In the genomic region with DNA sequence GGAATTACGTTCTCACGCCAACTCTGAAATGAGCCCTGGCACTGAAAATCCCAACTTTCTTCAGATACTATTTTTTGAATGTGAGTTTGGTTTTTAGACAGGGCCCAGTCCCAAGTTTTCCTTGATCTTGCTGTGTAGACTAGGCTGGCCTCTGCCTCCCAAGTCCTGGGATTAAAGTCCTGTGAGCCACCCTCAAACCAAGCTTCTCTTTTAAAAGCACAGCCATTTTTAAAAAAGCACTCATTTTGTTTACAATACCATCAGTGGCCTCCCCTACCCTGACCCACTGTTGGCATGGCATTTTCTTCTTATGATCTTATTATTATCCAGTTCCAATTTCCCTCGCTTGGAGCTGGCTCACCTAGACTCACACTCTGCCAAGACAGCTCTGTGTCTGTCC, we compare ENCODE assay signal across 22 mouse cellular contexts. TPM values are rescaled to one million over a fixed set of nuclear protein-coding genes. Genes with fewer than 3 reads are reported as not detected.
DNase-seq lines count a peak whose midpoint lies in the region; ATAC-seq and TF ChIP-seq lines count a peak whose summit lies in the region.
"Had no signal": no experiment of that assay in that cellular context is flagged by ENCODE, and none has a peak within 500 bp of the region (broad histone marks: within the 10 kb centered on the region; RNA-seq: fewer than 3 reads in every experiment).

No protein-coding gene starts in this region.

- H3K9me3 ChIP-seq in kidney, embryonic 16.5 days (ENCODE audit: low read length) = no peaks in the 10 kb centered on the region
- no peaks in the 10 kb centered on the region for H3K9me3 ChIP-seq in liver, postnatal 0 days (ENCODE audit: low read length)
- H3K9me3 ChIP-seq: embryonic facial prominence, embryonic 13.5 days; embryonic facial prominence, embryonic 15.5 days; forebrain, embryonic 10.5 days; forebrain, embryonic 12.5 days had no signal

- TF ChIP-seq POLR2A in kidney, adult 2 months (IDR thresholded peaks at IDR 0.05; ENCODE audit: low read depth, low read length) = no peak
- TF ChIP-seq POLR2A in liver, adult 2 months (IDR thresholded peaks at IDR 0.05; ENCODE audit: extremely low read depth, insufficient read depth, low read length) = no peak

- WGBS in kidney, adult 2 months = 41% methylated on average over 3 of the region's 3 CpGs
- 73% methylated on average over 3 of the region's 3 CpGs for WGBS in kidney, embryonic 16.5 days
- WGBS in liver, adult 2 months = 60% methylated on average over 3 of the region's 3 CpGs
- 90% methylated on average over 3 of the region's 3 CpGs for WGBS in liver, postnatal 0 days (ENCODE audit: insufficient replicate concordance)

- no peak overlapping the region for H3K4me3 ChIP-seq in kidney, adult 2 months (ENCODE audit: insufficient read depth, low read depth, low read length)
- no peak overlapping the region for H3K4me3 ChIP-seq in kidney, embryonic 16.5 days (ENCODE audit: low read length)
- H3K4me3 ChIP-seq in liver, adult 2 months (ENCODE audit: insufficient read depth, low read depth, low read length) = no peak overlapping the region
- H3K4me3 ChIP-seq in liver, postnatal 0 days (ENCODE audit: low read depth, low read length) = no peak overlapping the region
- H3K4me3 ChIP-seq: embryonic facial prominence, embryonic 13.5 days; embryonic facial prominence, embryonic 15.5 days; erythroblast, embryonic 14.5 days; forebrain, embryonic 10.5 days; forebrain, embryonic 12.5 days had no signal

- H3K36me3 ChIP-seq in kidney, adult 2 months (ENCODE audit: control insufficient read depth, insufficient read depth, low read length) = no peaks in the 10 kb centered on the region
- H3K36me3 ChIP-seq in kidney, embryonic 16.5 days (ENCODE audit: insufficient read depth, low read length) = no peaks in the 10 kb centered on the region
- no peaks in the 10 kb centered on the region for H3K36me3 ChIP-seq in liver, adult 2 months (ENCODE audit: control insufficient read depth, insufficient read depth, low read length)
- H3K36me3 ChIP-seq in liver, postnatal 0 days (replicated peaks; ENCODE audit: insufficient read depth, low read length) = no peaks in the 10 kb centered on the region
- H3K36me3 ChIP-seq: embryonic facial prominence, embryonic 13.5 days; embryonic facial prominence, embryonic 15.5 days; forebrain, embryonic 10.5 days; forebrain, embryonic 12.5 days had no signal

- no peaks in the 10 kb centered on the region for H3K27me3 ChIP-seq in kidney, adult 2 months (replicated peaks; ENCODE audit: control insufficient read depth, insufficient read depth, low read length)
- no peaks in the 10 kb centered on the region for H3K27me3 ChIP-seq in kidney, embryonic 16.5 days (ENCODE audit: insufficient read depth, low read length)
- H3K27me3 ChIP-seq in liver, adult 2 months (ENCODE audit: control insufficient read depth, insufficient read depth, low read length) = no peaks in the 10 kb centered on the region
- H3K27me3 ChIP-seq in liver, postnatal 0 days (ENCODE audit: insufficient read depth, low read length) = no peaks in the 10 kb centered on the region
- H3K27me3 ChIP-seq: embryonic facial prominence, embryonic 13.5 days; embryonic facial prominence, embryonic 15.5 days; forebrain, embryonic 12.5 days had no signal

- TF ChIP-seq CTCF in kidney, adult 2 months (conservative IDR thresholded peaks at IDR 0.05; ENCODE audit: insufficient read depth, insufficient read length, low read depth, low read length) = no peak
- TF ChIP-seq CTCF in liver, adult 2 months (IDR thresholded peaks at IDR 0.05; ENCODE audit: low read depth, low read length) = no peak
- no peak for TF ChIP-seq CTCF in liver, postnatal 0 days (IDR thresholded peaks at IDR 0.05; ENCODE audit: low read depth)

- H3K79me2 ChIP-seq in liver, adult 2 months (ENCODE audit: control insufficient read depth, insufficient read depth, low read length) = peaks cover 23% of the 10 kb centered on the region; the same call in 1 of the 2 replicates

- peaks cover 22% of the 10 kb centered on the region; the same call in 1 of the 2 replicates for H3K4me1 ChIP-seq in kidney, adult 2 months (ENCODE audit: control insufficient read depth, insufficient read depth, low read length)
- peaks cover 21% of the 10 kb centered on the region for H3K4me1 ChIP-seq in kidney, embryonic 16.5 days (ENCODE audit: insufficient read depth, low read length)
- peaks cover 27% of the 10 kb centered on the region for H3K4me1 ChIP-seq in liver, adult 2 months (ENCODE audit: control insufficient read depth, insufficient read depth, low read length)
- H3K4me1 ChIP-seq in liver, postnatal 0 days (ENCODE audit: insufficient read depth) = peaks cover 42% of the 10 kb centered on the region
- H3K4me1 ChIP-seq: embryonic facial prominence, embryonic 13.5 days; embryonic facial prominence, embryonic 15.5 days; forebrain, embryonic 12.5 days had no signal

- peak; percentile 50; the same call in 1 of the 2 replicates for ATAC-seq in kidney, embryonic 16.5 days (ENCODE audit: low FRiP score, low TSS enrichment)
- ATAC-seq in liver, postnatal 0 days = no peak
- ATAC-seq: forebrain, embryonic 14.5 days had no signal

- no peak overlapping the region for H3K4me2 ChIP-seq in kidney, embryonic 16.5 days (replicated peaks; ENCODE audit: low read depth, low read length)
- H3K4me2 ChIP-seq in liver, postnatal 0 days (ENCODE audit: low read depth, low read length) = no peak overlapping the region
- H3K4me2 ChIP-seq: embryonic facial prominence, embryonic 13.5 days; embryonic facial prominence, embryonic 15.5 days; forebrain, embryonic 12.5 days had no signal

- peak overlapping the region; percentile 89 for H3K27ac ChIP-seq in kidney, adult 2 months (ENCODE audit: insufficient read depth, low read depth, low read length)
- H3K27ac ChIP-seq in kidney, embryonic 16.5 days (ENCODE audit: low read length) = peak overlapping the region; percentile 39; the same call in 1 of the 2 replicates
- no peak overlapping the region for H3K27ac ChIP-seq in liver, adult 2 months (replicated peaks; ENCODE audit: insufficient read depth, low read depth, low read length)
- H3K27ac ChIP-seq in liver, postnatal 0 days (ENCODE audit: low read depth) = no peak overlapping the region
- H3K27ac ChIP-seq: embryonic facial prominence, embryonic 13.5 days; embryonic facial prominence, embryonic 15.5 days; forebrain, embryonic 10.5 days; forebrain, embryonic 12.5 days had no signal

- no peak for TF ChIP-seq EP300 in liver, postnatal 0 days (IDR thresholded peaks at IDR 0.05; ENCODE audit: low read depth)

- DNase-seq in kidney, adult 2 months = peak; percentile 56
- DNase-seq in kidney, adult 8-10 months = no peak
- DNase-seq in kidney, postnatal 25 days = no peak
- DNase-seq in liver, adult 2 months (ENCODE audit: extremely low read depth, low read depth, low spot score) = peak; percentile 53
- DNase-seq in liver, postnatal 0 days = no peak
- DNase-seq: adrenal gland, adult 2 months; adrenal gland, postnatal 10 days; adrenal gland, postnatal 25 days; cerebellum, adult 11 months; cerebellum, adult 18-20 months; cerebellum, adult 8-10 months; cerebellum, adult 9-11 months; cerebellum, postnatal 36 days; embryo, embryonic 11 days had no signal

- H3K9ac ChIP-seq in kidney, embryonic 16.5 days (replicated peaks; ENCODE audit: low read length) = no peak overlapping the region
- no peak overlapping the region for H3K9ac ChIP-seq in liver, adult 2 months (ENCODE audit: low read depth, low read length)
- no peak overlapping the region for H3K9ac ChIP-seq in liver, postnatal 0 days (replicated peaks)
- H3K9ac ChIP-seq: embryonic facial prominence, embryonic 13.5 days; embryonic facial prominence, embryonic 15.5 days; forebrain, embryonic 12.5 days had no signal

RNA-seq across cellular contexts. Expression of a gene that starts 22.3 kb away (rescaled TPM):
- polyA plus RNA-seq in kidney, adult 2 months (2012; rRNA removed) = 50.1 and 57.6 TPM in 2 replicates
- polyA plus RNA-seq in kidney, embryonic 16.5 days (2015; fragmentation: Nextera tagmentation; extraction: Ambion mirVana) = 63.1 and 66.3 TPM in 2 replicates
- total RNA-seq in liver, adult 2 months (2014; rRNA removed) = 20.9 and 23.3 TPM in 2 replicates
- polyA plus RNA-seq in liver, adult 2 months (2012; rRNA removed) = 32.2 and 33.5 TPM in 2 replicates
- 26.8 and 31.7 TPM in 2 replicates for polyA plus RNA-seq in liver, postnatal 0 days (2015; fragmentation: Nextera tagmentation; extraction: Ambion mirVana)
- total RNA-seq: MEL had no signal

Comparison
In these comparisons a context has a peak if more than half of its experiments do, and no peak if none do; other contexts are left out.
1. DNase-seq: peak in kidney, adult 2 months (single experiment) and liver, adult 2 months (single experiment); none in kidney, adult 8-10 months (0 of 2), kidney, postnatal 25 days (0 of 2) and liver, postnatal 0 days (single experiment).
2. H3K27ac ChIP-seq: peak in kidney, adult 2 months (single experiment) and kidney, embryonic 16.5 days (single experiment); none in liver, adult 2 months (single experiment) and liver, postnatal 0 days (single experiment).